Mouse (Mus musculus) liver, adult 2 months (tissue): ENCODE results near the gene Adam22. TPM values are rescaled to one million over a fixed set of nuclear protein-coding genes. Genes with fewer than 3 reads are reported as not detected.

Experiments used
- DNase-seq: peaks from one replicate; pipeline ENCODE4 v3.0.0-alpha.2; 2011; ENCODE audit warnings: low read depth, low spot score; ENCODE audit errors: extremely low read depth
- H3K27ac ChIP-seq: fragments of 200-500 bp; replicated peaks from 2 replicates; pipeline ENCODE4 v1.5.1; 2012; ENCODE audit warnings: low read depth, mild to moderate bottlenecking, control low read depth, inconsistent platforms, low read length; ENCODE audit not compliant: insufficient read depth
- H3K27me3 ChIP-seq: fragments of 200-500 bp; 2 replicates; pipeline ENCODE4 v1.6.1; 2012; ENCODE audit warnings: mild to moderate bottlenecking, moderate library complexity, low read length, inconsistent platforms; ENCODE audit not compliant: control insufficient read depth, insufficient read depth
- H3K36me3 ChIP-seq: fragments of 200-500 bp; 2 replicates; pipeline ENCODE4 v1.6.1; 2012; ENCODE audit warnings: low read length, inconsistent platforms; ENCODE audit not compliant: control insufficient read depth, insufficient read depth
- H3K4me1 ChIP-seq: fragments of 200-500 bp; 2 replicates; pipeline ENCODE4 v1.6.1; 2011; ENCODE audit warnings: low read length; ENCODE audit not compliant: control insufficient read depth, insufficient read depth
- H3K4me3 ChIP-seq: fragments of 200-500 bp; 2 replicates; pipeline ENCODE4 v1.5.1; 2011; ENCODE audit warnings: low read depth, mild to moderate bottlenecking, control low read depth, low read length, moderate library complexity; ENCODE audit not compliant: insufficient read depth
- H3K79me2 ChIP-seq: fragments of 200-500 bp; 2 replicates; pipeline ENCODE4 v1.6.1; 2012; ENCODE audit warnings: inconsistent platforms, mild to moderate bottlenecking, low read length, moderate library complexity; ENCODE audit not compliant: control insufficient read depth, insufficient read depth
- H3K9ac ChIP-seq: fragments of 200-500 bp; 2 replicates; pipeline ENCODE4 v1.6.1; 2012; ENCODE audit warnings: low read depth, mild to moderate bottlenecking, control low read depth, inconsistent platforms, low read length
- CTCF ChIP-seq: fragments of 200-500 bp; IDR thresholded peaks from 2 replicates; pipeline ENCODE4 v1.5.1; 2011; ENCODE audit warnings: low read depth, low read length, control low read depth
- POLR2A ChIP-seq: fragments of 200-500 bp; IDR thresholded peaks from 2 replicates; pipeline ENCODE4 v1.6.1; 2011; ENCODE audit warnings: low read length, control low read depth; ENCODE audit not compliant: insufficient read depth; ENCODE audit errors: extremely low read depth
- WGBS: fragments of 180-500 bp; shearing (Covaris S2); methylation state at CpG from one replicate; pipeline ENCODE4 v1.1.7; 2018; 5-methylcytosine and 5-hydroxymethylcytosine counted together
- polyA plus RNA-seq: library from polyadenylated mRNA; depleted of rRNA; stranded (reverse); fragments of >200 nt; gene quantifications from 2 replicates; pipeline ENCODE4 v1.2.3, GENCODE M21; 2012
- total RNA-seq: library from RNA; depleted of rRNA; stranded (reverse); fragments of >200 nt; gene quantifications from 2 replicates; pipeline ENCODE4 v1.2.3, GENCODE M21; 2014

Adam22 gene
- total and polyA plus RNA-seq, 2 experiments: 0.01 to 0.55 TPM

GRCm38 (mm10) chr5:8088147-8088546, 279.8 kb downstream of the Adam22 start:
- Histone ChIP-seq H3K27ac (no peak overlapping the region), H3K4me1 (no peaks in the 10 kb centered on the region; the same call in 1 of the 2 replicates), H3K79me2 (no peaks in the 10 kb centered on the region), H3K9ac (no peak overlapping the region), H3K27me3 (no peaks in the 10 kb centered on the region), H3K36me3 (no peaks in the 10 kb centered on the region), H3K4me3 (no peak overlapping the region)
- no peak for DNase-seq
- no peak for TF ChIP-seq CTCF
- TF ChIP-seq POLR2A: no peak
- 79% methylated on average over 3 of the region's 3 CpGs for WGBS

- WGBS: 79% methylated on average over 3 of the region's 3 CpGs
- Histone ChIP-seq H3K9ac (no peak overlapping the region), H3K4me1 (no peaks in the 10 kb centered on the region; the same call in 1 of the 2 replicates), H3K36me3 (no peaks in the 10 kb centered on the region), H3K79me2 (no peaks in the 10 kb centered on the region), H3K27me3 (no peaks in the 10 kb centered on the region), H3K27ac (no peak overlapping the region), H3K4me3 (no peak overlapping the region)
- peak; percentile 31 for DNase-seq
- TF ChIP-seq CTCF (no peak), POLR2A (no peak)
Observed at GRCm38 (mm10) chr5:8085661-8086060, 282.3 kb downstream of the Adam22 start.

GRCm38 (mm10) chr5:8082800-8083509, 285.0 kb downstream of the Adam22 start:
- Histone ChIP-seq H3K27ac (no peak overlapping the region), H3K9ac (no peak overlapping the region), H3K4me1 (no peaks in the 10 kb centered on the region; the same call in 1 of the 2 replicates), H3K79me2 (no peaks in the 10 kb centered on the region), H3K4me3 (no peak overlapping the region), H3K36me3 (no peaks in the 10 kb centered on the region), H3K27me3 (no peaks in the 10 kb centered on the region)
- TF ChIP-seq CTCF (no peak), POLR2A (no peak)
- WGBS: 64% methylated on average over 20 of the region's 20 CpGs
- peak; percentile 15 for DNase-seq

- Histone ChIP-seq H3K4me1 (no peaks in the 10 kb centered on the region), H3K9ac (no peak overlapping the region), H3K4me3 (no peak overlapping the region), H3K79me2 (no peaks in the 10 kb centered on the region), H3K36me3 (peaks cover 3% of the 10 kb centered on the region), H3K27ac (no peak overlapping the region), H3K27me3 (no peaks in the 10 kb centered on the region)
- DNase-seq: no peak
- 87% methylated on average over 8 of the region's 8 CpGs for WGBS
- TF ChIP-seq POLR2A: no peak
- no peak for TF ChIP-seq CTCF
Observed at GRCm38 (mm10) chr5:8077481-8077880, 290.5 kb downstream of the Adam22 start.

- H3K36me3 ChIP-seq: peaks cover 14% of the 10 kb centered on the region
- no peaks in the 10 kb centered on the region for H3K4me1 ChIP-seq
- H3K79me2 ChIP-seq: no peaks in the 10 kb centered on the region
- no peak overlapping the region for H3K9ac ChIP-seq
- no peak overlapping the region for H3K4me3 ChIP-seq
- no peak overlapping the region for H3K27ac ChIP-seq
- TF ChIP-seq POLR2A (no peak), CTCF (no peak)
- 95% methylated on average over 9 of the region's 9 CpGs for WGBS
- no peak for DNase-seq
- H3K27me3 ChIP-seq: no peaks in the 10 kb centered on the region
Observed at GRCm38 (mm10) chr5:8073901-8074561, 293.9 kb downstream of the Adam22 start.

GRCm38 (mm10) chr5:8073406-8073805, 294.6 kb downstream of the Adam22 start:
- no peak overlapping the region for H3K9ac ChIP-seq
- no peaks in the 10 kb centered on the region for H3K4me1 ChIP-seq
- WGBS: 93% methylated on average over 9 of the region's 9 CpGs
- peaks cover 16% of the 10 kb centered on the region for H3K36me3 ChIP-seq
- no peak overlapping the region for H3K4me3 ChIP-seq
- no peaks in the 10 kb centered on the region for H3K27me3 ChIP-seq
- no peaks in the 10 kb centered on the region for H3K79me2 ChIP-seq
- H3K27ac ChIP-seq: no peak overlapping the region
- no peak for TF ChIP-seq CTCF
- TF ChIP-seq POLR2A: no peak
- DNase-seq: no peak
